Mouse (Mus musculus): Measurements from ENCODE around the gene Usp16. TPM values are rescaled to one million over a fixed set of nuclear protein-coding genes. Genes with fewer than 3 reads are reported as not detected.

Usp16 gene
- polyA plus RNA-seq, 1 experiment from 2014 or later: 44.7 TPM

DNA sequence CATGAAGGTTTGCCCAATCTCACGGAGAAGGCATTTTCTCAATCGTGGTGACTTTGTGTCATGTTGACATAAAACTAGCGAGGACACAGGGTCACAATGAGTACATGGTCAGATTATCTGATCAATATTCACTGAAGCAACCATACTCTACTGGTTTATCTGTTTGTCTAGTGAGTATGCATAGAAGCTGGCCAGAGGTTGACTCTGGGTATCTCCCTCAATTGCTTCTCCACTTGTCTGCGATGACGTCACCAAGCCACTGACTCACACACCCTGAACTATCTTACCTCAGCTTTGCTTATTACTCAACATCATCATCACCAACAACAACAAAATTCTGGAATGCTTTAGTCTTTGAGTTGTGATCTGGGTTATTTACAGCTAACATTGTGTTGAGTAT is 69.7 kb downstream of the Usp16 start:
- no peaks in the 10 kb centered on the region for H3K4me1 ChIP-seq (ENCODE audit: control insufficient read depth, insufficient read depth, low read length)
- no peak overlapping the region for H3K9ac ChIP-seq (ENCODE audit: low read depth, low read length)
- 78% methylated on average over 5 of the region's 5 CpGs for WGBS (ENCODE audit: insufficient replicate concordance)
- no peak overlapping the region for H3K27ac ChIP-seq (ENCODE audit: low read depth, low read length)
- H3K27me3 ChIP-seq (ENCODE audit: control insufficient read depth, insufficient read depth, low read length): peaks cover 4% of the 10 kb centered on the region; the same call in 1 of the 2 replicates
- H3K9me3 ChIP-seq (replicated peaks; ENCODE audit: control insufficient read depth, low read length): no peaks in the 10 kb centered on the region
- no peaks in the 10 kb centered on the region for H3K36me3 ChIP-seq (ENCODE audit: control insufficient read depth, insufficient read depth, low read length)
- no peak overlapping the region for H3K4me3 ChIP-seq (ENCODE audit: low read depth, low read length)
- no peak for ATAC-seq (replicated peaks; ENCODE audit: insufficient number of reproducible peaks, low FRiP score, low TSS enrichment)
- no peak overlapping the region for H3K4me2 ChIP-seq

GRCm38 (mm10) chr16:87527553-87528249 is 73.2 kb downstream of the Usp16 start:
- Histone ChIP-seq H3K4me1 (ENCODE audit: control insufficient read depth, insufficient read depth, low read length) (no peaks in the 10 kb centered on the region), H3K4me2 (no peak overlapping the region), H3K4me3 (ENCODE audit: low read depth, low read length) (no peak overlapping the region), H3K27ac (ENCODE audit: low read depth, low read length) (no peak overlapping the region), H3K9me3 (replicated peaks; ENCODE audit: control insufficient read depth, low read length) (no peaks in the 10 kb centered on the region), H3K36me3 (ENCODE audit: control insufficient read depth, insufficient read depth, low read length) (no peaks in the 10 kb centered on the region), H3K9ac (ENCODE audit: low read depth, low read length) (no peak overlapping the region), H3K27me3 (ENCODE audit: control insufficient read depth, insufficient read depth, low read length) (peaks cover 4% of the 10 kb centered on the region; the same call in 1 of the 2 replicates)
- WGBS (ENCODE audit: insufficient replicate concordance): 56% methylated on average over 8 of the region's 8 CpGs
- ATAC-seq (replicated peaks; ENCODE audit: insufficient number of reproducible peaks, low FRiP score, low TSS enrichment): no peak

DNA sequence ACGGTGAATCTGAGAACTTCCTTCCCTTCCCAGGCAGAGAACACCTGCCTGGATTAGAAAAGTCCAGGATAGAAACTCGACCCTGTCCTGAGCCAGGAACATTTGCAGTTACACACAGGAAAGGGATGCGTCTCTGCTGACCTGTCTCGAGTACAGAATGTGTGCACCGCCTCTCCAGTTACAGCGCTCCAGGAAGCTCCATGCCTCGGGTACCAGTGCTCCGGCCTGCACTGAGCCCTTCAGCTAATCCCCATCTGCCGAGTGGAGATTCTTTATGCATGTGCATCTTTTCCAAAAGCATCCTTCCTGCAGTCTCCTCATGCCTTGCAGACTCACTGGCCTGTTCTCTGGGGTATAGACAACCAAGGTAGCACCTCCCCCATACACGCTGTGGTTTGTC is 74.3 kb downstream of the Usp16 start:
- Histone ChIP-seq H3K9me3 (replicated peaks; ENCODE audit: control insufficient read depth, low read length) (no peaks in the 10 kb centered on the region), H3K9ac (ENCODE audit: low read depth, low read length) (no peak overlapping the region), H3K27ac (ENCODE audit: low read depth, low read length) (no peak overlapping the region), H3K4me1 (ENCODE audit: control insufficient read depth, insufficient read depth, low read length) (no peaks in the 10 kb centered on the region), H3K36me3 (ENCODE audit: control insufficient read depth, insufficient read depth, low read length) (no peaks in the 10 kb centered on the region), H3K4me3 (ENCODE audit: low read depth, low read length) (no peak overlapping the region), H3K27me3 (ENCODE audit: control insufficient read depth, insufficient read depth, low read length) (peaks cover 4% of the 10 kb centered on the region; the same call in 1 of the 2 replicates), H3K4me2 (no peak overlapping the region)
- 68% methylated on average over 10 of the region's 10 CpGs for WGBS (ENCODE audit: insufficient replicate concordance)
- ATAC-seq (replicated peaks; ENCODE audit: insufficient number of reproducible peaks, low FRiP score, low TSS enrichment): no peak

Other genes with a start within 250 kb of the Usp16 start
- 23.2 and 24.7 TPM in 2 replicates for gene N6amt1, start 100.5 kb upstream of the Usp16 start, polyA plus RNA-seq (2014; fragmentation: Nextera tagmentation; extraction: Ambion mirVana)
- gene Ltn1, start 22.1 kb upstream of the Usp16 start, polyA plus RNA-seq (2014; fragmentation: Nextera tagmentation; extraction: Ambion mirVana): 22.7 and 26.6 TPM in 2 replicates
- 11.7 and 13.1 TPM in 2 replicates for gene Rwdd2b, start 14.1 kb upstream of the Usp16 start, polyA plus RNA-seq (2014; fragmentation: Nextera tagmentation; extraction: Ambion mirVana)
- 369 and 404 TPM in 2 replicates for gene Cct8, start 41.2 kb downstream of the Usp16 start, polyA plus RNA-seq (2014; fragmentation: Nextera tagmentation; extraction: Ambion mirVana)
- gene Map3k7cl, start 98.6 kb downstream of the Usp16 start, polyA plus RNA-seq (2014; fragmentation: Nextera tagmentation; extraction: Ambion mirVana): not detected in 2 replicates
- gene Bach1, start 244.2 kb downstream of the Usp16 start, polyA plus RNA-seq (2014; fragmentation: Nextera tagmentation; extraction: Ambion mirVana): 11.2 and 13.1 TPM in 2 replicates